Mouse (Mus musculus): ENCODE measurements at regions not wholly inside any gene's neighbourhood (a gene's known extent, or its start where the extent isn't known, plus 50 kb on each side); places are given as distances from the start of the nearest gene placed in this dataset.

DNA sequence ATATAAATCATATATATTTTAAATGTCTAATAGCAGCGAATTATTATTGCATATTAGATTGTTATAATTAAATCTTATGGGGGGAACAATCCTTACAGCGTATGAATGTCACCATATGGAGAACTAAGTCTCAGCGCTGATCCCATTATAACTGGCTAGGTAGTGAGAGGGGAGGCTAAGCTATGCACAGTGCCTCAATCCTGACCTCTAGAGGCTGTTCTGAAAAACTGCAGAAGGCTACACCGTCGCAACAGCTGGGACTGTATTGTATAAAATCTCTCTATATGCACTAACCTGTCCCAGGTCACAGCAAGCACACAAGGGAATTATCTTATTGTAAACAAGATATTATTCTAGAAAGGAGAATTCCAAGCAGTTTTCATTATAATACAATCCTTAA, 164.0 kb downstream of the Iqub start:
- TF ChIP-seq CTCF (IDR thresholded peaks at IDR 0.05; ENCODE audit: extremely low read depth, insufficient read depth, low read length) (peak; percentile 89), POLR2A (IDR thresholded peaks at IDR 0.05; ENCODE audit: extremely low read depth, insufficient read depth, low read length) (no peak)
